Mouse (Mus musculus) embryonic facial prominence, embryonic 10.5 days (tissue): ENCODE measurements around the gene Cuta. TPM values are rescaled to one million over a fixed set of nuclear protein-coding genes. Genes with fewer than 3 reads are reported as not detected.

Source experiments
- DNase-seq: peaks from one replicate; pipeline ENCODE4 v3.0.0-alpha.2; 2017; ENCODE audit warnings: low spot score
- H3K27ac ChIP-seq: fragments of 300-500 bp; sonication (generic); replicated peaks from 2 replicates; pipeline ENCODE4 v1.5.1; 2016; ENCODE audit warnings: mild to moderate bottlenecking
- H3K27me3 ChIP-seq: fragments of 300-500 bp; sonication (generic); replicated peaks from 2 replicates; pipeline ENCODE4 v1.6.1; 2016; ENCODE audit warnings: low read depth, mild to moderate bottlenecking; ENCODE audit not compliant: poor library complexity, severe bottlenecking
- H3K36me3 ChIP-seq: fragments of 300-500 bp; sonication (generic); replicated peaks from 2 replicates; pipeline ENCODE4 v1.6.1; 2016; ENCODE audit warnings: mild to moderate bottlenecking, moderate library complexity
- H3K4me1 ChIP-seq: fragments of 300-500 bp; sonication (generic); 2 replicates; pipeline ENCODE4 v1.6.1; 2016
- H3K4me3 ChIP-seq: fragments of 300-500 bp; sonication (generic); 2 replicates; pipeline ENCODE4 v1.5.1; 2016; ENCODE audit warnings: mild to moderate bottlenecking, moderate library complexity
- H3K9me3 ChIP-seq: fragments of 300-500 bp; sonication (generic); 2 replicates; pipeline ENCODE4 v1.6.1; 2016; ENCODE audit warnings: mild to moderate bottlenecking
- WGBS: fragments of 180-500 bp; shearing (Covaris S2); methylation state at CpG from one replicate; pipeline ENCODE4 v1.1.7; 2016; 5-methylcytosine and 5-hydroxymethylcytosine counted together
- polyA plus RNA-seq: library from polyadenylated mRNA; unstranded; fragments of >200 nt; fragmentation: Nextera tagmentation; extraction: Ambion mirVana; gene quantifications from 2 replicates; pipeline ENCODE4 v1.2.1, GENCODE M21; 2016

Gene Cuta
- polyA plus RNA-seq, 1 experiment from 2014 or later: 182 TPM

GRCm38 (mm10) chr17:26969257-26969656 lies 29.9 kb upstream of the Cuta start:
- Histone ChIP-seq H3K9me3 (no peaks in the 10 kb centered on the region), H3K4me3 (no peak overlapping the region), H3K36me3 (peaks cover 72% of the 10 kb centered on the region), H3K27ac (no peak overlapping the region), H3K4me1 (peaks cover 32% of the 10 kb centered on the region), H3K27me3 (no peaks in the 10 kb centered on the region)
- DNase-seq: no peak
- WGBS: 89% methylated on average over 6 of the region's 6 CpGs

- DNase-seq: no peak
- H3K4me1 ChIP-seq: peaks cover 23% of the 10 kb centered on the region
- H3K27me3 ChIP-seq: no peaks in the 10 kb centered on the region
- no peak overlapping the region for H3K4me3 ChIP-seq
- H3K9me3 ChIP-seq: no peaks in the 10 kb centered on the region
- no peak overlapping the region for H3K27ac ChIP-seq
- 81% methylated on average over 6 of the region's 6 CpGs for WGBS
- H3K36me3 ChIP-seq: peaks cover 79% of the 10 kb centered on the region
Observed at GRCm38 (mm10) chr17:26968200-26968611, 28.8 kb upstream of the Cuta start.

- WGBS: 90% methylated on average over 6 of the region's 6 CpGs
- Histone ChIP-seq H3K27ac (no peak overlapping the region), H3K4me3 (no peak overlapping the region), H3K9me3 (no peaks in the 10 kb centered on the region), H3K4me1 (peaks cover 22% of the 10 kb centered on the region), H3K27me3 (no peaks in the 10 kb centered on the region), H3K36me3 (peaks cover 86% of the 10 kb centered on the region)
- DNase-seq: no peak
Observed at GRCm38 (mm10) chr17:26967477-26967876, 28.1 kb upstream of the Cuta start.

GRCm38 (mm10) chr17:26966993-26967392 lies 27.6 kb upstream of the Cuta start:
- peaks cover 18% of the 10 kb centered on the region for H3K4me1 ChIP-seq
- no peaks in the 10 kb centered on the region for H3K9me3 ChIP-seq
- H3K27ac ChIP-seq: no peak overlapping the region
- WGBS: 89% methylated on average over 11 of the region's 11 CpGs
- no peak for DNase-seq
- no peak overlapping the region for H3K4me3 ChIP-seq
- H3K27me3 ChIP-seq: no peaks in the 10 kb centered on the region
- H3K36me3 ChIP-seq: peaks cover 91% of the 10 kb centered on the region

GRCm38 (mm10) chr17:26961572-26962240 lies 22.3 kb upstream of the Cuta start:
- Histone ChIP-seq H3K4me3 (no peak overlapping the region), H3K4me1 (no peaks in the 10 kb centered on the region), H3K9me3 (no peaks in the 10 kb centered on the region), H3K36me3 (peaks cover 99% of the 10 kb centered on the region), H3K27me3 (no peaks in the 10 kb centered on the region), H3K27ac (peak overlapping the region; percentile 19; the same call in 1 of the 2 replicates)
- WGBS: 93% methylated on average over 21 of the region's 21 CpGs
- no peak for DNase-seq

GRCm38 (mm10) chr17:26959815-26960214 lies 20.4 kb upstream of the Cuta start:
- H3K4me1 ChIP-seq: no peaks in the 10 kb centered on the region
- H3K4me3 ChIP-seq: no peak overlapping the region
- H3K9me3 ChIP-seq: no peaks in the 10 kb centered on the region
- peaks cover 99% of the 10 kb centered on the region for H3K36me3 ChIP-seq
- WGBS: 96% methylated on average over 4 of the region's 4 CpGs
- DNase-seq: no peak
- no peak overlapping the region for H3K27ac ChIP-seq
- no peaks in the 10 kb centered on the region for H3K27me3 ChIP-seq

- Histone ChIP-seq H3K36me3 (peaks cover 93% of the 10 kb centered on the region), H3K9me3 (no peaks in the 10 kb centered on the region), H3K27ac (no peak overlapping the region), H3K4me1 (peaks cover 2% of the 10 kb centered on the region), H3K4me3 (no peak overlapping the region), H3K27me3 (no peaks in the 10 kb centered on the region)
- DNase-seq: no peak
- WGBS: 53% methylated on average over 5 of the region's 5 CpGs
Observed at GRCm38 (mm10) chr17:26958880-26959279, 19.5 kb upstream of the Cuta start.

- Histone ChIP-seq H3K27me3 (peaks cover 10% of the 10 kb centered on the region), H3K4me3 (no peak overlapping the region), H3K36me3 (peaks cover 91% of the 10 kb centered on the region), H3K4me1 (peaks cover 12% of the 10 kb centered on the region), H3K27ac (no peak overlapping the region), H3K9me3 (no peaks in the 10 kb centered on the region)
- no peak for DNase-seq
- 96% methylated on average over 5 of the region's 5 CpGs for WGBS
Observed at GRCm38 (mm10) chr17:26957872-26958271, 18.5 kb upstream of the Cuta start.

GRCm38 (mm10) chr17:26956895-26957294 lies 17.5 kb upstream of the Cuta start:
- Histone ChIP-seq H3K27ac (no peak overlapping the region), H3K36me3 (peaks cover 84% of the 10 kb centered on the region), H3K9me3 (no peaks in the 10 kb centered on the region), H3K4me3 (0 out of 2 replicates have a peak overlapping the region, but pooled peaks have one; percentile 11), H3K27me3 (peaks cover 18% of the 10 kb centered on the region), H3K4me1 (peaks cover 22% of the 10 kb centered on the region)
- 94% methylated on average over 18 of the region's 18 CpGs for WGBS
- no peak for DNase-seq

- Histone ChIP-seq H3K36me3 (peaks cover 78% of the 10 kb centered on the region), H3K4me3 (no peak overlapping the region)
- WGBS: 88% methylated on average over 5 of the region's 5 CpGs
Observed at GRCm38 (mm10) chr17:26956309-26956708, 16.9 kb upstream of the Cuta start.

GRCm38 (mm10) chr17:26953726-26954125 lies 14.4 kb upstream of the Cuta start:
- H3K27ac ChIP-seq: peak overlapping the region; percentile 88
- H3K27me3 ChIP-seq: peaks cover 18% of the 10 kb centered on the region
- peaks cover 54% of the 10 kb centered on the region for H3K4me1 ChIP-seq
- WGBS: 15% methylated on average over 15 of the region's 16 CpGs
- no peaks in the 10 kb centered on the region for H3K9me3 ChIP-seq
- no peak for DNase-seq
- peaks cover 52% of the 10 kb centered on the region for H3K36me3 ChIP-seq
- H3K4me3 ChIP-seq: peak overlapping the region; percentile 77

More at GRCm38 (mm10) chr17:26956309-26956708, 16.9 kb upstream of the Cuta start:
- Histone ChIP-seq H3K4me1 (peaks cover 28% of the 10 kb centered on the region), H3K27ac (no peak overlapping the region), H3K9me3 (no peaks in the 10 kb centered on the region), H3K27me3 (peaks cover 18% of the 10 kb centered on the region)
- DNase-seq: no peak

GRCm38 (mm10) chr17:26953201-26953600 lies 13.8 kb upstream of the Cuta start:
- Histone ChIP-seq H3K9me3 (no peaks in the 10 kb centered on the region), H3K4me3 (peak overlapping the region; percentile 77), H3K27me3 (peaks cover 18% of the 10 kb centered on the region), H3K27ac (peak overlapping the region; percentile 88), H3K4me1 (peaks cover 59% of the 10 kb centered on the region), H3K36me3 (peaks cover 47% of the 10 kb centered on the region)
- 22% methylated on average over 6 of the region's 6 CpGs for WGBS
- DNase-seq: no peak
